Mouse (Mus musculus) forebrain, embryonic 12.5 days (tissue): ENCODE measurements around the gene Pex10. TPM values are rescaled to one million over a fixed set of nuclear protein-coding genes. Genes with fewer than 3 reads are reported as not detected.

Source experiments
- polyA plus RNA-seq: library from polyadenylated mRNA; unstranded; fragments of >200 nt; fragmentation: Nextera tagmentation; extraction: Ambion mirVana; gene quantifications from 2 replicates; pipeline ENCODE4 v1.2.1, GENCODE M21; 2016

Pex10 gene
- polyA plus RNA-seq, 1 experiment from 2014 or later = 19.3 TPM

Other genes with a start within 250 kb of the Pex10 start
- 0.26 and 0.38 TPM in 2 replicates for gene Ttc34, start 229.6 kb upstream of the Pex10 start, polyA plus RNA-seq
- gene Mmel1, start 197.4 kb upstream of the Pex10 start, polyA plus RNA-seq = 0.08 and 0.19 TPM in 2 replicates
- gene Fam213b, start 167.9 kb upstream of the Pex10 start, polyA plus RNA-seq = 29.8 and 30.3 TPM in 2 replicates
- 0.21 and 1.2 TPM in 2 replicates for gene Tnfrsf14, start 138.5 kb upstream of the Pex10 start, polyA plus RNA-seq
- gene Hes5, start 106.1 kb upstream of the Pex10 start, polyA plus RNA-seq = 456 and 462 TPM in 2 replicates
- 46.7 and 51.8 TPM in 2 replicates for gene Pank4, start 102.9 kb upstream of the Pex10 start, polyA plus RNA-seq
- 4.2 and 5.3 TPM in 2 replicates for gene Plch2, start 10.2 kb upstream of the Pex10 start, polyA plus RNA-seq
- 128 and 129 TPM in 2 replicates for gene Rer1, start 19.4 kb downstream of the Pex10 start, polyA plus RNA-seq
- 6.9 and 7.0 TPM in 2 replicates for gene Morn1, start 19.6 kb downstream of the Pex10 start, polyA plus RNA-seq
- 12.3 and 14.2 TPM in 2 replicates for gene Ski, start 155.6 kb downstream of the Pex10 start, polyA plus RNA-seq
- gene Faap20, start 182.8 kb downstream of the Pex10 start, polyA plus RNA-seq = 96.4 and 96.9 TPM in 2 replicates